Mouse (Mus musculus) lung, adult 2 months (tissue): ENCODE results near the gene Tril.

Experiments
- CTCF ChIP-seq: fragments of 200-500 bp; IDR thresholded peaks from 2 replicates; pipeline ENCODE4 v1.5.1; 2011; ENCODE audit warnings: mild to moderate bottlenecking, low read length, control low read depth; ENCODE audit not compliant: insufficient read depth
- POLR2A ChIP-seq: fragments of 200-500 bp; IDR thresholded peaks from 2 replicates; pipeline ENCODE4 v1.6.1; 2011; ENCODE audit warnings: low read depth, mild to moderate bottlenecking, control low read depth, low read length, borderline replicate concordance; ENCODE audit errors: extremely low read depth

DNA sequence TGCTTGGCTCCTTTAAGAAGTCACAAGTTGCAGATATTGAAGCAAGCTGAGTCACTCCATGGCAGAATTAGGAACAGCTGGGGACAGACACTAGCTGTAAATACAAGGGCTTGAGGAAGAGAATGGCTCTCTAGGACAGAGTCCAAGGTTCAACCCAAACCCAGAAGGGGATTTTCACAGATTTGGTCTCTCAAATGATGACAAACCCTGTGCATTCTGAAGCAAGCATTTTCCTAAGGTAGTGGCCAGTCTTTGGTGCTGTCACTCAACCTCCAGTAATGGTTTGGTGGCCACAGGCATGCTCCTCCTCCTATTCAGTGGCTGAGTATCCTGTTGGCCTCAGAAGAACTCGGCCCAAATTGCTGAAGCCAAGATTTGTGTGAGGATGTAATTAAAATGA lies 38.5 kb upstream of the Tril start:
- TF ChIP-seq CTCF = no peak
- no peak for TF ChIP-seq POLR2A
